Mouse (Mus musculus): ENCODE results near the gene Per2.

- TF ChIP-seq CTCF (IDR thresholded peaks at IDR 0.05; ENCODE audit: low read depth) (no peak), EP300 (optimal IDR thresholded peaks at IDR 0.05) (no peak)
Measured at GRCm38 (mm10) chr1:91453932-91454331, 5.2 kb downstream of the Per2 start.
